Mouse (Mus musculus) cerebellum, adult 11-12 months (tissue): ENCODE measurements around the gene Mapk8ip3.

Experiments used
- DNase-seq: peaks from one replicate; pipeline ENCODE4 v3.0.0; 2022

The Mapk8ip3 gene

GRCm38 (mm10) chr17:24844525-24844924 is 92.3 kb downstream of the Mapk8ip3 start:
- DNase-seq = no peak

GRCm38 (mm10) chr17:24842631-24843030 is 94.1 kb downstream of the Mapk8ip3 start:
- DNase-seq = no peak
